Mouse (Mus musculus): ENCODE results near the gene Raf1.

- TF ChIP-seq ETS1 (IDR thresholded peaks at IDR 0.05; ENCODE audit: low read depth, low read length) (peak; percentile 68), JUND (IDR thresholded peaks at IDR 0.05; ENCODE audit: low read depth, low read length) (no peak), EP300 (IDR thresholded peaks at IDR 0.05; ENCODE audit: low read depth in 1 of 2, low read length in 2 of 2) (peak in 1 of 2 experiments; percentile 49; a peak in 1 of 4 replicates), CTCF (IDR thresholded peaks at IDR 0.05 in 2 of 3, conservative IDR thresholded peaks at IDR 0.05 in 1 of 3; ENCODE audit: control insufficient read depth in 1 of 3, insufficient read depth in 1 of 3, low read depth in 2 of 3, low read length in 3 of 3, poor library complexity in 1 of 3, severe bottlenecking in 1 of 3) (no peak), SMC3 (IDR thresholded peaks at IDR 0.05; ENCODE audit: low read depth, low read length) (no peak)
Measured at GRCm38 (mm10) chr6:115653939-115654338, 22.5 kb downstream of the Raf1 start.

Data from MEL (cell line).